Mouse (Mus musculus): ENCODE measurements at regions not wholly inside any gene's neighbourhood (a gene's known extent, or its start where the extent isn't known, plus 50 kb on each side); places are given as distances from the start of the nearest gene placed in this dataset.

GRCm38 (mm10) chr5:118842017-118842396 lies 281.5 kb downstream of the Med13l start:
- no peaks in the 10 kb centered on the region for H3K4me1 ChIP-seq (ENCODE audit: control insufficient read depth, insufficient read depth, low read length)
- TF ChIP-seq POLR2A (IDR thresholded peaks at IDR 0.05; ENCODE audit: extremely low read depth, insufficient read depth, low read length), result no peak
- TF ChIP-seq CTCF (IDR thresholded peaks at IDR 0.05; ENCODE audit: extremely low read depth, insufficient read depth, low read length), result no peak
- no peak overlapping the region for H3K4me3 ChIP-seq (ENCODE audit: insufficient read depth, low read length)
- no peak overlapping the region for H3K27ac ChIP-seq (ENCODE audit: insufficient read depth, low read length)

GRCm38 (mm10) chr5:118857001-118857400 lies 296.5 kb downstream of the Med13l start:
- Histone ChIP-seq H3K4me1 (ENCODE audit: control insufficient read depth, insufficient read depth, low read length) (no peaks in the 10 kb centered on the region), H3K4me3 (ENCODE audit: insufficient read depth, low read length) (no peak overlapping the region), H3K27ac (ENCODE audit: insufficient read depth, low read length) (no peak overlapping the region)
- TF ChIP-seq POLR2A (IDR thresholded peaks at IDR 0.05; ENCODE audit: extremely low read depth, insufficient read depth, low read length) (no peak), CTCF (IDR thresholded peaks at IDR 0.05; ENCODE audit: extremely low read depth, insufficient read depth, low read length) (no peak)

- TF ChIP-seq POLR2A (IDR thresholded peaks at IDR 0.05; ENCODE audit: extremely low read depth, insufficient read depth, low read length), result no peak
- no peak for TF ChIP-seq CTCF (IDR thresholded peaks at IDR 0.05; ENCODE audit: extremely low read depth, insufficient read depth, low read length)
- H3K27ac ChIP-seq (ENCODE audit: insufficient read depth, low read length), result no peak overlapping the region
- no peak overlapping the region for H3K4me3 ChIP-seq (ENCODE audit: insufficient read depth, low read length)
- no peaks in the 10 kb centered on the region for H3K4me1 ChIP-seq (ENCODE audit: control insufficient read depth, insufficient read depth, low read length)
These were observed 300.8 kb downstream of the Med13l start for GRCm38 (mm10) chr5:118861143-118861847.

- TF ChIP-seq CTCF (IDR thresholded peaks at IDR 0.05; ENCODE audit: extremely low read depth, insufficient read depth, low read length) (no peak), POLR2A (IDR thresholded peaks at IDR 0.05; ENCODE audit: extremely low read depth, insufficient read depth, low read length) (no peak)
- no peaks in the 10 kb centered on the region for H3K4me1 ChIP-seq (ENCODE audit: control insufficient read depth, insufficient read depth, low read length)
- no peak overlapping the region for H3K27ac ChIP-seq (ENCODE audit: insufficient read depth, low read length)
- no peak overlapping the region for H3K4me3 ChIP-seq (ENCODE audit: insufficient read depth, low read length)
These were observed 307.0 kb downstream of the Med13l start for GRCm38 (mm10) chr5:118867511-118867910.

GRCm38 (mm10) chr5:118869330-118869729 lies 308.9 kb downstream of the Med13l start:
- H3K27ac ChIP-seq (ENCODE audit: insufficient read depth, low read length), result no peak overlapping the region
- TF ChIP-seq CTCF (IDR thresholded peaks at IDR 0.05; ENCODE audit: extremely low read depth, insufficient read depth, low read length) (no peak), POLR2A (IDR thresholded peaks at IDR 0.05; ENCODE audit: extremely low read depth, insufficient read depth, low read length) (no peak)

GRCm38 (mm10) chr5:118873871-118874270 lies 313.4 kb downstream of the Med13l start:
- Histone ChIP-seq H3K4me3 (ENCODE audit: insufficient read depth, low read length) (no peak overlapping the region), H3K27ac (ENCODE audit: insufficient read depth, low read length) (no peak overlapping the region), H3K4me1 (ENCODE audit: control insufficient read depth, insufficient read depth, low read length) (no peaks in the 10 kb centered on the region)
- TF ChIP-seq POLR2A (IDR thresholded peaks at IDR 0.05; ENCODE audit: extremely low read depth, insufficient read depth, low read length), result no peak
- TF ChIP-seq CTCF (IDR thresholded peaks at IDR 0.05; ENCODE audit: extremely low read depth, insufficient read depth, low read length), result no peak

More at GRCm38 (mm10) chr5:118869330-118869729, 308.9 kb downstream of the Med13l start:
- Histone ChIP-seq H3K4me1 (ENCODE audit: control insufficient read depth, insufficient read depth, low read length) (no peaks in the 10 kb centered on the region), H3K4me3 (ENCODE audit: insufficient read depth, low read length) (no peak overlapping the region)

- no peak for TF ChIP-seq POLR2A (IDR thresholded peaks at IDR 0.05; ENCODE audit: extremely low read depth, insufficient read depth, low read length)
- no peak for TF ChIP-seq CTCF (IDR thresholded peaks at IDR 0.05; ENCODE audit: extremely low read depth, insufficient read depth, low read length)
- Histone ChIP-seq H3K4me1 (ENCODE audit: control insufficient read depth, insufficient read depth, low read length) (no peaks in the 10 kb centered on the region), H3K27ac (ENCODE audit: insufficient read depth, low read length) (no peak overlapping the region), H3K4me3 (ENCODE audit: insufficient read depth, low read length) (no peak overlapping the region)
These were observed 314.7 kb downstream of the Med13l start for GRCm38 (mm10) chr5:118875096-118875637.

- no peak overlapping the region for H3K4me3 ChIP-seq (ENCODE audit: insufficient read depth, low read length)
- H3K4me1 ChIP-seq (ENCODE audit: control insufficient read depth, insufficient read depth, low read length), result no peaks in the 10 kb centered on the region
- no peak overlapping the region for H3K27ac ChIP-seq (ENCODE audit: insufficient read depth, low read length)
- TF ChIP-seq CTCF (IDR thresholded peaks at IDR 0.05; ENCODE audit: extremely low read depth, insufficient read depth, low read length) (no peak), POLR2A (IDR thresholded peaks at IDR 0.05; ENCODE audit: extremely low read depth, insufficient read depth, low read length) (no peak)
These were observed 316.3 kb downstream of the Med13l start for GRCm38 (mm10) chr5:118876586-118877312.

GRCm38 (mm10) chr5:118877313-118877669 lies 316.8 kb downstream of the Med13l start:
- Histone ChIP-seq H3K4me1 (ENCODE audit: control insufficient read depth, insufficient read depth, low read length) (no peaks in the 10 kb centered on the region), H3K27ac (ENCODE audit: insufficient read depth, low read length) (no peak overlapping the region), H3K4me3 (ENCODE audit: insufficient read depth, low read length) (no peak overlapping the region)
- peak; percentile 13; the same call in 1 of the 2 replicates for TF ChIP-seq CTCF (IDR thresholded peaks at IDR 0.05; ENCODE audit: extremely low read depth, insufficient read depth, low read length)
- TF ChIP-seq POLR2A (IDR thresholded peaks at IDR 0.05; ENCODE audit: extremely low read depth, insufficient read depth, low read length), result no peak
